Mouse (Mus musculus) 416B (cell line): ENCODE measurements around the gene Gpd1l.

ENCODE experiments used
- DNase-seq: peaks from one replicate; pipeline ENCODE4 v3.0.0; 2011; ENCODE audit warnings: low read depth

Gene Gpd1l

GRCm38 (mm10) chr9:114930464-114931090 lies 3.2 kb downstream of the Gpd1l start:
- no peak for DNase-seq

GRCm38 (mm10) chr9:114925571-114925970 lies 8.2 kb downstream of the Gpd1l start:
- DNase-seq, result peak; percentile 22

GRCm38 (mm10) chr9:114925039-114925438 lies 8.7 kb downstream of the Gpd1l start:
- DNase-seq, result peak; percentile 59

- no peak for DNase-seq
Measured at GRCm38 (mm10) chr9:114924511-114924910, 9.3 kb downstream of the Gpd1l start.

- DNase-seq, result no peak
Measured at GRCm38 (mm10) chr9:114922209-114922608, 11.6 kb downstream of the Gpd1l start.

- DNase-seq, result peak; percentile 44
Measured at GRCm38 (mm10) chr9:114921352-114922081, 12.3 kb downstream of the Gpd1l start.

GRCm38 (mm10) chr9:114920569-114920968 lies 13.2 kb downstream of the Gpd1l start:
- no peak for DNase-seq

- peak; percentile 60 for DNase-seq
Measured at GRCm38 (mm10) chr9:114912680-114913649, 20.8 kb downstream of the Gpd1l start.

GRCm38 (mm10) chr9:114907509-114907908 lies 26.3 kb downstream of the Gpd1l start:
- no peak for DNase-seq

GRCm38 (mm10) chr9:114895919-114896318 lies 37.9 kb downstream of the Gpd1l start:
- no peak for DNase-seq

- DNase-seq, result no peak
Measured at GRCm38 (mm10) chr9:114892974-114893373, 40.8 kb downstream of the Gpd1l start.

GRCm38 (mm10) chr9:114890377-114890776 lies 43.4 kb downstream of the Gpd1l start:
- no peak for DNase-seq

GRCm38 (mm10) chr9:114888856-114889407 lies 44.9 kb downstream of the Gpd1l start:
- DNase-seq, result peak; percentile 24

GRCm38 (mm10) chr9:114887699-114888098 lies 46.1 kb downstream of the Gpd1l start:
- DNase-seq, result peak; percentile 83

GRCm38 (mm10) chr9:114885991-114886662 lies 47.7 kb downstream of the Gpd1l start:
- DNase-seq, result no peak

- DNase-seq, result no peak
Measured at GRCm38 (mm10) chr9:114885564-114885963, 48.2 kb downstream of the Gpd1l start.

- no peak for DNase-seq
Measured at GRCm38 (mm10) chr9:114881977-114882376, 51.8 kb downstream of the Gpd1l start.

- DNase-seq, result peak; percentile 43
Measured at GRCm38 (mm10) chr9:114855327-114855726, 78.5 kb downstream of the Gpd1l start.

GRCm38 (mm10) chr9:114854686-114855085 lies 79.1 kb downstream of the Gpd1l start:
- no peak for DNase-seq

- DNase-seq, result no peak
Measured at GRCm38 (mm10) chr9:114853336-114853735, 80.5 kb downstream of the Gpd1l start.

- DNase-seq, result peak; percentile 40
Measured at GRCm38 (mm10) chr9:114851419-114852190, 82.2 kb downstream of the Gpd1l start.
